Mouse (Mus musculus) MN1 (cell line): Measurements from ENCODE around the gene Nek8.
"Not testable (repeated sequence)": the region's sequence is repeated elsewhere in the genome, so short reads cannot be mapped to it uniquely, and the experiment has no call there.

ENCODE experiments used
- DNase-seq: peaks from one replicate; pipeline ENCODE4 v3.0.0-alpha.2; 2016; ENCODE audit warnings: low spot score

Gene Nek8

GRCm38 (mm10) chr11:78176402-78176862, at the start of gene Nek8, which contains the start of gene Tlcd1:
TSS of gene Nek8 (minus strand) at chr11:78176675.
TSS of gene Tlcd1 (plus strand) at chr11:78176711.
- no peak for DNase-seq

- DNase-seq = no peak
Measured at GRCm38 (mm10) chr11:78223586-78223985, 47.1 kb upstream of the Nek8 start.

- no peak for DNase-seq
Measured at GRCm38 (mm10) chr11:78215709-78216317, 39.3 kb upstream of the Nek8 start.

GRCm38 (mm10) chr11:78213086-78213817, 36.8 kb upstream of the Nek8 start:
- no peak for DNase-seq

GRCm38 (mm10) chr11:78211513-78211912, 35.0 kb upstream of the Nek8 start:
- DNase-seq = no peak

- no peak for DNase-seq
Measured at GRCm38 (mm10) chr11:78210615-78211014, 34.1 kb upstream of the Nek8 start.

- DNase-seq = no peak
Measured at GRCm38 (mm10) chr11:78209886-78210285, 33.4 kb upstream of the Nek8 start.

GRCm38 (mm10) chr11:78207190-78207589, 30.7 kb upstream of the Nek8 start:
- no peak for DNase-seq

- DNase-seq = no peak
Measured at GRCm38 (mm10) chr11:78205361-78206206, 29.1 kb upstream of the Nek8 start.

- no peak for DNase-seq
Measured at GRCm38 (mm10) chr11:78204287-78204686, 27.8 kb upstream of the Nek8 start.

GRCm38 (mm10) chr11:78202372-78202771, 25.9 kb upstream of the Nek8 start:
- DNase-seq = no peak

GRCm38 (mm10) chr11:78195101-78195863, 18.8 kb upstream of the Nek8 start:
- DNase-seq = no peak

GRCm38 (mm10) chr11:78194411-78195100, 18.1 kb upstream of the Nek8 start:
- DNase-seq = no peak

- DNase-seq = no peak
Measured at GRCm38 (mm10) chr11:78193113-78193512, 16.6 kb upstream of the Nek8 start, which contains the start of gene Proca1. TSS of gene Proca1 (plus strand) at chr11:78193392.

- no peak for DNase-seq
Measured at GRCm38 (mm10) chr11:78190041-78190440, 13.6 kb upstream of the Nek8 start.

- DNase-seq = peak; percentile 58
Measured at GRCm38 (mm10) chr11:78189234-78190040, 13.0 kb upstream of the Nek8 start.

- peak; percentile 84 for DNase-seq
Measured at GRCm38 (mm10) chr11:78188331-78189233, 12.1 kb upstream of the Nek8 start, which contains the start of gene Rab34. TSS of gene Rab34 (plus strand) at chr11:78188430.

- not testable (repeated sequence) for DNase-seq
Measured at GRCm38 (mm10) chr11:78184702-78185101, 8.2 kb upstream of the Nek8 start.

GRCm38 (mm10) chr11:78183884-78184514, 7.5 kb upstream of the Nek8 start:
- no peak for DNase-seq
